Comparison of ENCODE assay signal across 18 mouse cellular contexts in the genomic region with DNA sequence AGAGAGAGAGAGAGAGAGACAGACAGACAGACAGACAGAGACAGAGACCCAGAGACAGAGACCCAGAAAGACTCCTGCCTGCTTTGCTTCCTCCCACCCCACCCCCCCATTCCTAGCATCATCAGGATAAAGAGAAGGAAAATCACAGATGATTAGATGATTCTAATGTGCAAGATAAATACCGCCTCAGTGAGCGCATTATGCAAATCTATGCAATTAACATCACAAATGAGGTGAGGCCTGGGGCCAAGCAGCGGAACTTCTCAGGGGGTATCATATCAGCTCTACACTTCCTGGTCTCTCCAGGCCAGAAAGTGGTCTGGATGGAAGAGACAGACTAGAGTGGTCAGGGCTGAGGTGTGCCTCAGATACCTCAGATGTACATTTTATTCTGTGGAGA. TPM values are rescaled to one million over a fixed set of nuclear protein-coding genes. Genes with fewer than 3 reads are reported as not detected.
DNase-seq lines count a peak whose midpoint lies in the region; ATAC-seq lines count a peak whose summit lies in the region.
"Had no signal": no experiment of that assay in that cellular context is flagged by ENCODE, and none has a peak within 500 bp of the region (broad histone marks: within the 10 kb centered on the region; RNA-seq: fewer than 3 reads in every experiment).

No protein-coding gene starts in this region.

- no peak overlapping the region for H3K9ac ChIP-seq in hindbrain, embryonic 13.5 days
- H3K9ac ChIP-seq in hindbrain, embryonic 11.5 days (ENCODE audit: low read depth, low read length): no peak overlapping the region
- no peak overlapping the region for H3K9ac ChIP-seq in forebrain, embryonic 16.5 days (replicated peaks; ENCODE audit: low read depth, low read length)
- H3K9ac ChIP-seq in midbrain, embryonic 15.5 days: no peak overlapping the region
- H3K9ac ChIP-seq: limb, embryonic 15.5 days; liver, postnatal 0 days; neural tube, embryonic 12.5 days had no signal

- no peak overlapping the region for H3K4me2 ChIP-seq in hindbrain, embryonic 13.5 days
- no peak overlapping the region for H3K4me2 ChIP-seq in hindbrain, embryonic 11.5 days (replicated peaks; ENCODE audit: low read depth, low read length)
- no peak overlapping the region for H3K4me2 ChIP-seq in forebrain, embryonic 16.5 days (ENCODE audit: low read length)
- no peak overlapping the region for H3K4me2 ChIP-seq in midbrain, embryonic 15.5 days
- H3K4me2 ChIP-seq: limb, embryonic 15.5 days; neural tube, embryonic 12.5 days had no signal

- H3K27ac ChIP-seq in hindbrain, embryonic 13.5 days: peak overlapping the region; percentile 82
- no peak overlapping the region for H3K27ac ChIP-seq in hindbrain, embryonic 11.5 days (ENCODE audit: low read depth, low read length)
- no peak overlapping the region; the same call in 1 of the 2 replicates for H3K27ac ChIP-seq in forebrain, embryonic 16.5 days (ENCODE audit: low read length)
- 0 out of 2 replicates have a peak overlapping the region, but pooled peaks have one; percentile 26 for H3K27ac ChIP-seq in midbrain, embryonic 15.5 days
- H3K27ac ChIP-seq: limb, embryonic 15.5 days; neural tube, embryonic 12.5 days had no signal

- no peaks in the 10 kb centered on the region for H3K36me3 ChIP-seq in hindbrain, embryonic 13.5 days
- H3K36me3 ChIP-seq in hindbrain, embryonic 11.5 days (ENCODE audit: control insufficient read depth, insufficient read depth, low read length): no peaks in the 10 kb centered on the region
- no peaks in the 10 kb centered on the region for H3K36me3 ChIP-seq in forebrain, embryonic 16.5 days (ENCODE audit: control insufficient read depth, insufficient read depth)
- H3K36me3 ChIP-seq in midbrain, embryonic 15.5 days (replicated peaks): no peaks in the 10 kb centered on the region
- H3K36me3 ChIP-seq: limb, embryonic 15.5 days; neural tube, embryonic 12.5 days had no signal

- H3K9me3 ChIP-seq in hindbrain, embryonic 13.5 days: no peaks in the 10 kb centered on the region
- H3K9me3 ChIP-seq in hindbrain, embryonic 11.5 days (ENCODE audit: control insufficient read depth, low read length): no peaks in the 10 kb centered on the region
- no peaks in the 10 kb centered on the region for H3K9me3 ChIP-seq in forebrain, embryonic 16.5 days (ENCODE audit: control insufficient read depth, low read length)
- no peaks in the 10 kb centered on the region for H3K9me3 ChIP-seq in midbrain, embryonic 15.5 days
- H3K9me3 ChIP-seq: limb, embryonic 15.5 days; neural tube, embryonic 12.5 days had no signal

- DNase-seq in hindbrain, embryonic 11.5 days (ENCODE audit: low spot score): no peak
- peak; percentile 82 for DNase-seq in Muller cell, postnatal 12 days (ENCODE audit: inconsistent ontology term)
- no peak for DNase-seq in cerebellum, adult 9-11 months
- DNase-seq in kidney, adult 9 months: no peak
- no peak for DNase-seq in embryo, embryonic 10.5 days (ENCODE audit: low spot score)
- DNase-seq: adrenal gland, adult 8-10 months; cerebellum, adult 8-10 months; embryo, embryonic 11 days; kidney, postnatal 14 days; layer of hippocampus, adult 9-11 months; liver, postnatal 0 days; right cerebral cortex, postnatal 25 days; thymus, postnatal 4 days had no signal

- ATAC-seq in hindbrain, embryonic 13.5 days (ENCODE audit: low FRiP score): no peak
- no peak for ATAC-seq in hindbrain, embryonic 11.5 days (ENCODE audit: low FRiP score)
- ATAC-seq in forebrain, embryonic 16.5 days: peak; percentile 30; the same call in 1 of the 2 replicates
- no peak for ATAC-seq in midbrain, embryonic 15.5 days (replicated peaks)
- ATAC-seq: liver, postnatal 0 days had no signal

- no peak overlapping the region for H3K4me3 ChIP-seq in hindbrain, embryonic 13.5 days
- H3K4me3 ChIP-seq in hindbrain, embryonic 11.5 days (ENCODE audit: low read depth, low read length): no peak overlapping the region
- no peak overlapping the region for H3K4me3 ChIP-seq in forebrain, embryonic 16.5 days (replicated peaks; ENCODE audit: low read length)
- H3K4me3 ChIP-seq in midbrain, embryonic 15.5 days: no peak overlapping the region
- H3K4me3 ChIP-seq: limb, embryonic 15.5 days; neural tube, embryonic 12.5 days had no signal

- peaks cover 52% of the 10 kb centered on the region for H3K4me1 ChIP-seq in hindbrain, embryonic 13.5 days (replicated peaks)
- H3K4me1 ChIP-seq in hindbrain, embryonic 11.5 days (replicated peaks; ENCODE audit: control insufficient read depth, insufficient read depth, low read length): 0 out of 2 replicates have a peak, but pooled peaks cover 6% of the 10 kb centered on the region
- peaks cover 42% of the 10 kb centered on the region for H3K4me1 ChIP-seq in forebrain, embryonic 16.5 days (replicated peaks; ENCODE audit: control insufficient read depth, insufficient read depth, low read length)
- peaks cover 27% of the 10 kb centered on the region for H3K4me1 ChIP-seq in midbrain, embryonic 15.5 days

- 0 out of 2 replicates have a peak, but pooled peaks cover 3% of the 10 kb centered on the region for H3K27me3 ChIP-seq in hindbrain, embryonic 13.5 days
- H3K27me3 ChIP-seq in hindbrain, embryonic 11.5 days (ENCODE audit: control insufficient read depth, insufficient read depth, low read length): no peaks in the 10 kb centered on the region
- no peaks in the 10 kb centered on the region for H3K27me3 ChIP-seq in forebrain, embryonic 16.5 days (replicated peaks; ENCODE audit: control insufficient read depth, insufficient read depth, low read length)
- no peaks in the 10 kb centered on the region for H3K27me3 ChIP-seq in midbrain, embryonic 15.5 days (replicated peaks)
- H3K27me3 ChIP-seq: limb, embryonic 15.5 days; neural tube, embryonic 12.5 days had no signal

- WGBS in hindbrain, embryonic 13.5 days: 24% methylated on average over 3 of the region's 3 CpGs
- 45% methylated on average over 3 of the region's 3 CpGs for WGBS in hindbrain, embryonic 11.5 days
- 5% methylated on average over 3 of the region's 3 CpGs for WGBS in forebrain, embryonic 16.5 days
- WGBS in midbrain, embryonic 15.5 days: 21% methylated on average over 3 of the region's 3 CpGs

RNA-seq across cellular contexts. Expression of a gene that starts 31.3 kb away (rescaled TPM):
- 10.1 TPM in 2 replicates for polyA plus RNA-seq in hindbrain, embryonic 13.5 days (2015; fragmentation: Nextera tagmentation; extraction: Ambion mirVana)
- polyA plus RNA-seq in hindbrain, embryonic 11.5 days (2014; fragmentation: Nextera tagmentation; extraction: Ambion mirVana): 4.2 and 4.3 TPM in 2 replicates
- polyA plus RNA-seq in forebrain, embryonic 16.5 days (2015; fragmentation: Nextera tagmentation; extraction: Ambion mirVana): 5.0 and 7.5 TPM in 2 replicates
- polyA plus RNA-seq in midbrain, embryonic 15.5 days (2015; fragmentation: Nextera tagmentation; extraction: Ambion mirVana): 10.1 and 12.4 TPM in 2 replicates

RNA-seq across cellular contexts. Expression of a gene that starts 51.4 kb away (rescaled TPM):
- polyA plus RNA-seq in hindbrain, embryonic 13.5 days (2015; fragmentation: Nextera tagmentation; extraction: Ambion mirVana): 2.0 and 3.1 TPM in 2 replicates
- 1.9 and 2.3 TPM in 2 replicates for polyA plus RNA-seq in hindbrain, embryonic 11.5 days (2014; fragmentation: Nextera tagmentation; extraction: Ambion mirVana)
- polyA plus RNA-seq in forebrain, embryonic 16.5 days (2015; fragmentation: Nextera tagmentation; extraction: Ambion mirVana): 1.8 and 2.8 TPM in 2 replicates
- 1.6 TPM in 2 replicates for polyA plus RNA-seq in midbrain, embryonic 15.5 days (2015; fragmentation: Nextera tagmentation; extraction: Ambion mirVana)

Comparison
In these comparisons a context has a peak if more than half of its experiments do, and no peak if none do; other contexts are left out.
1. H3K27ac ChIP-seq: peak in hindbrain, embryonic 13.5 days (single experiment) and midbrain, embryonic 15.5 days (single experiment); none in hindbrain, embryonic 11.5 days (single experiment) and forebrain, embryonic 16.5 days (single experiment).